Mouse (Mus musculus): ENCODE data around the gene Nme1.

DNA sequence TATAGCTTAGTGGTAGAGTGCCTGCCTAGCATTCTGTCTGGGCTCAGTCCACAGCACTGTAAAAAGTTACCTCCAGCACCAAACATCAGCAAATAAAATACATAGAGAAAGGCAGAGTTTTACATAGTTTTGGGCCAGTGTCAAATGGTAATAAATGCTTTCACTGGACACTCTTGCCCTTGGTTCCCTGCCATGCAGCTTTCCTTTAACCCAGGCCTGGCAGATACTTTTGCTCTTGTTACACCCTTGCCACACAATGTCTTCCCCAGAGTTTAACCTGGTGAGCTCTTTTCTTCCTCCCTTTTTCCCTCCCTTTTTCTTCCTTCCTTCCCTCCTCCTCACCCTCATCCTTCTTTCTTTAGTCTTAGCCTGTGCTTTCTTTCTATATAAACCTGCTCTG lies 31.0 kb upstream of the Nme1 start:
- TF ChIP-seq CTCF (IDR thresholded peaks at IDR 0.05; ENCODE audit: borderline replicate concordance, insufficient read depth, low read length) (no peak), POLR2A (IDR thresholded peaks at IDR 0.05; ENCODE audit: low read depth, low read length) (no peak)
